Mouse (Mus musculus) brain, embryonic 14.5 days (tissue): ENCODE data around the gene Mrpl2.

Experiments
- CTCF ChIP-seq: fragments of 200-500 bp; IDR thresholded peaks from 2 replicates; pipeline ENCODE4 v1.5.1; 2012; ENCODE audit warnings: inconsistent platforms, mild to moderate bottlenecking, moderate library complexity, borderline replicate concordance; ENCODE audit not compliant: insufficient read depth, insufficient read length; ENCODE audit errors: extremely low read depth
- POLR2A ChIP-seq: fragments of 200-500 bp; IDR thresholded peaks from 2 replicates; pipeline ENCODE4 v1.6.1; 2012; ENCODE audit warnings: mild to moderate bottlenecking, inconsistent platforms, borderline replicate concordance; ENCODE audit not compliant: poor library complexity, insufficient read depth, insufficient read length, severe bottlenecking; ENCODE audit errors: extremely low read depth

DNA sequence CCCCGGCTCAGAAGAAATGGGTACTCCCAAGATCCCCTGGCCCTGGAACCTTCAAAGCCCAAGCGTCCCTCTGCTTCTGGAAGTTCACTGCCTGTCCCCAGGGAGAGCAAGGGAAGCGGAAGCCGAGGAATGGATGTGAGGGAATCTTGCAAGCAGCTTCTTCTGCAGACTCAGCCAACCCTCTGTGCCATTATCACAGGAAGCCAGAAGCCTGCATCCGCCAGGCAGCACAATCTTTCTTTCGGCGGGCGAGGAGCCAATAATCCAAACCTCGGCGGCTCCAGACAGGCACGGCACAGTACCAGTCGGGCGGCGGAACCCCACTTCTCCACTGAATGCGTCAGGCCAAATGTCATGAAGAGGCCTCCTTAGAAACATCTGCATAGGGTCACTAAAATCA is 24.7 kb upstream of the Mrpl2 start:
- TF ChIP-seq CTCF (no peak), POLR2A (no peak)
